Mouse (Mus musculus) hematopoietic multipotent progenitor cell, adult 10-12 weeks (in vitro differentiated cells): ENCODE results near the gene Tef. TPM values are rescaled to one million over a fixed set of nuclear protein-coding genes. Genes with fewer than 3 reads are reported as not detected.

Experiments used
- polyA plus RNA-seq: library from polyadenylated mRNA; stranded (reverse); fragments of >175 nt; gene quantifications from 2 replicates; pipeline ENCODE4 v1.2.3, GENCODE M21; 2012; ENCODE audit warnings: low replicate concordance

Gene Tef
- 27.1 and 77.8 TPM in 2 replicates for polyA plus RNA-seq

DNA sequence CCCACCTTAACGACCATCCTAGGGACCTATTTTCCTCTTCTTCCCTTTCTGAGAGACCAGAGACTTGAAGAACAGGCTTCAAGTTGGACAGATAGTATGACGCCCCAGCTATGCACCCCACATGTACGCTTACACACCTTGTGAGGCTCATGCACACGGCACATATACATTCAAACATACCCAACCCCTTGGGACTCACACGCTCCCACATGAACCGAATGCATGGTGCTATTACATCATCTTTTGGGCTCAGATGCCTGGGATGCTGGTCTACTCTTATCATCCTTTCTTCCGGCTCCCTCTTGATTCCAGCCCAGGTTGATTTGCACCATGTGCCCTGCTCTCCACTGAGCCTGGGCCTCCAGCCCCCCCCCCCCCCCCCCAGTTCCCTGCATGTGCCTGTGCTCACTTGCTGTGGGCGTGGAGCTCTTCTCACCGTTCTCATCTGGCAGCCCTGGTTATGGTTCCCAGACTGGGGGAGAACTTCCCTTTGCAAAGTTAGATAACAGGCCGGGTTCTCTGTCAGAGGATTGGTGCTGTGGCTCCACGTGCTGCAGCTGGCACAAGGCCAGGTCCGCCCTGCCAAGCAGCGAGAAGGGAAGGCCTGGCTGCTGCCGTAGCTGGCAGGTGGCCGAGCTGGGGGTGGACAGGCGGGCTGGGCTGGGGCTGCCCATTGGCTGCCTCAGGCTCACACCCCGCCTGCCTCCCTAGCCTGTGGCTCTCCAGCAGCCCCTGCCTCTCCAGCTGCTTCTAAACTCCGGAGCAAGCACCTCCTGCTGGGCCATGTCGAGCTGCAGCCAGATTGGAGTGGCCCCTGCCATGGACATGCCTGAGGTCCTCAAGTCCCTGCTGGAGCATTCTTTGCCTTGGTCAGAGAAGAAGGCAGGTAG is at the start of gene Tef:
Gene Tef (plus strand): TSS at position 421 of the 890 bp plus-strand sequence.

DNA sequence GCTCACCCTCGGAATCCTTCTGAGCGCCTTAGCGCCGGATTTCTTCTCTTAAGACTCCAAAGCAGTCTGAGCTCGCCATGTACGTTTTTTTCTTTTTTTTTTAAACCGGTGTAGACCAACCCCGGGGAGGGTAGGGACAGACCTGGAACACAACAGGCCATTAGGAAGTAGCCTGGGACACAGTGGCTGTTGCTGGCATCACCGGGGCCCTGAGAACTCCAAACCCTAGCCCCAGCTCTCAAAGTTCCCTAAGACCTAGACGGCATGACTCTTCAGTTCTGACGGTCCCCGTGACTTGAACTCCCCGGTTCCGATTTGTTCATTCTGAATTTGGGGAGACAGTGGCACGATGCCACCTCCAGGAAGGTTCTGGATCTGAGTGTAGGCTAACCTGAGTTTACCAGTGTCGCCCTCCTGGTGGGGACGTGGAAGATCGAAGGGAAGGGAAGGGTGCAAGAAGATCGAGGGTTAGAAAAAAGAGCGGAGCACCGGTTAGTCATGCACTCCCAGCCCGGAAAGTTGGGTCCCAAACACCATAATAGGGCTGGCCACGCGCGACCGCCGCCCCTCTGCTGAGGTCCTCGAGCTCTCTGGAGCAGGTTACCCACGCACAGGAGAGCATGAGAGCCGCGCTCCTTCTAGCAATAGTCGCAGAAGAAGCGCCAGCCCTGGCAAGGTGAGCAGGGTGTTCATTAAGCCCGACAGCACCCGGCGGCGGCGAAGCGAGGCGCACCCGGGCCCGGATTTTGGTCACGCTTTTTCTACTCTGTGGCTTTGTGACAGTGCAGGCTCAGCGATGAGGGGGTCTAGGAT is 56.5 kb downstream of the Tef start, which contains the start of gene Tob2:
Gene Tob2 (minus strand): TSS at position 280 of the 813 bp plus-strand sequence.

DNA sequence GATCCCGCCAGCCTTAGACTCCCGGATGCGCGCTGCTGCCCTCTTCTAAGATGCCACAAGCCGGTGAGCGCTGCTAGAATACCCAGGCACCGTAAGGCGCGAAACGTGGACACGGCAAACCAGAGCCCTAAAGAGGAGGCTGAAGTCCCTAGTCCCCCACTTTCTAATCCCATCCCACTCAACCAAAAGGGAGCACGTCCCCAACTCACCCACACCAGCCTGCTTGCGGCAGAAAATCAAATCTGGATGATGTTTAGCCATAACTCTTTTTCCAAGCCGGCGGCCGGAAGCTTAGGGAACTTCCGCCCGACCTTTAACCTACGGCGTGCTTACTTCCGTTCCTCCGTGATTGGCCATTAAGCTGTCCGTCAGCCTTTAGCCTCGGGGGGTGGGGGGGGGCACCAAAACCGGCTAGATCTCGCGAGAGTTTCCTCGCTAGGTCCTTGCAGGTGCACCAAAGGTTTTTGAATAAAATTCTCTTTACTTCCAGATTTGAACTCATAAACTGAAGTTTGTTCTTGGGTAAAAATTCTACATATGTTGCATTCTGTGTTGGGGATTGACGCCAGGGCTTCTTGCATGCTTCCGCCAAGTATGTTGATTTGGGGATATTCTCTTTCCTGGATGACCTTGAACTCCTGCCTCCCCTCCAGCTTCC is 69.5 kb downstream of the Tef start, which contains the start of gene Phf5a:
Gene Phf5a (minus strand): TSS at position 308 of the 658 bp plus-strand sequence.

DNA sequence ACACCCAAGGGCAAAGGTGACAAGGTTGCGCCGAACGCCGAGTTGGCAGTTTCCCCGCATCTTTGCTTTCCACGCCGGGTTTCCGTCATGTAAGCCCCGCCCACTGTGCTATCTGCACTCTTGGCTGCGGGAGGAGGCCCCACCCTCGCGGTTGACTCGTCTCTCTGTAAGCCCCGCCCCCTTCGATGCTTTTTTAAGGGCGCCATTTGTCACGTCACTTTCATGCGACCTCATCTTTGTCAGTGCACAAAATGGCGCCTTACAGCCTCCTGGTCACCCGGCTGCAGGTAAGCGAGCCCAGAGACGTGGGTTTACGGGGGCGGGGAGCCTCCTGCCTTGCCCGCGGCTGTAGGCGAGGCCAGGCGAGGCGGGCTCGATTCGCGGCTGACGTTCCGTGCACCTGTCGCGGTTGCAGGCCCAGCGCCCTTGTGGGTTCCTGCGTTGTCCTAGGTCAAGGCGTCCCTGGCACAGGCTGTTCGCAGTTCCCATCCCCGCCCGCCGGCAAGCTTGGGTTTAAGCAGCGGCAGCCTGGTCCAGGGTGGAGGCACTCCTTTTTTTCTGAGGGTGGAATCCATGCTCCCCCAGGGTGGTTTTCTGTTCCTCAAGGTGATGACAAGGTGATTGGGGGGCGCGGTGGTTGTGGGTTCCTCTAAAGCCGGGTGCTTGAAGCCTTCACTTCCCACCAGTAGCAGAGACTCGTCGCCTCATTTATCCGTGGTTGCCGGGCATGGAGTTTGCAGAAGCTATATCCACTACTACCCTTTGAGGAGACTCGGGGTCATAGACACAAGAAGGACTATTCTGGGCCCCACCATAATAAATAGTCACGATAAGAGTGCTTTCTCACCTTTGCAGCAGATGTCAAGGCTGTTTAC is 70.3 kb downstream of the Tef start, which contains the start of gene Aco2:
Gene Aco2 (plus strand): TSS at position 48 of the 875 bp plus-strand sequence.

Other genes with a start within 250 kb of the Tef start
- gene Ep300, start 217.1 kb upstream of the Tef start, polyA plus RNA-seq, result 45.6 and 54.5 TPM in 2 replicates
- gene L3mbtl2, start 138.5 kb upstream of the Tef start, polyA plus RNA-seq, result 4.8 and 11.7 TPM in 2 replicates
- 0.37 and 1.2 TPM in 2 replicates for gene Chadl, start 105.1 kb upstream of the Tef start, polyA plus RNA-seq
- 33.5 and 48.1 TPM in 2 replicates for gene Zc3h7b, start 57.4 kb upstream of the Tef start, polyA plus RNA-seq
- gene Rangap1, start 56.9 kb upstream of the Tef start, polyA plus RNA-seq, result 92.8 and 163 TPM in 2 replicates
- gene Tob2, start 56.4 kb downstream of the Tef start, polyA plus RNA-seq, result 109 and 267 TPM in 2 replicates
- gene Phf5a, start 69.5 kb downstream of the Tef start, polyA plus RNA-seq, result 3.0 and 6.6 TPM in 2 replicates
- gene Aco2, start 69.9 kb downstream of the Tef start, polyA plus RNA-seq, result 92.0 and 94.8 TPM in 2 replicates
- 16.6 and 37.4 TPM in 2 replicates for gene Polr3h, start 123.8 kb downstream of the Tef start, polyA plus RNA-seq
- 0.39 and 0.89 TPM in 2 replicates for gene Csdc2, start 134.3 kb downstream of the Tef start, polyA plus RNA-seq
- 26.9 and 27.3 TPM in 2 replicates for gene Pmm1, start 158.5 kb downstream of the Tef start, polyA plus RNA-seq
- not detected in 2 replicates for gene 1700029P11Rik, start 178.1 kb downstream of the Tef start, polyA plus RNA-seq
- gene Xrcc6, start 185.4 kb downstream of the Tef start, polyA plus RNA-seq, result 5.0 and 6.1 TPM in 2 replicates
- 43.0 and 47.0 TPM in 2 replicates for gene Desi1, start 231.4 kb downstream of the Tef start, polyA plus RNA-seq
- gene Snu13, start 245.2 kb downstream of the Tef start, polyA plus RNA-seq, result 7.1 and 99.6 TPM in 2 replicates